Comparison of ENCODE assay signal across 10 mouse cellular contexts in the genomic region with DNA sequence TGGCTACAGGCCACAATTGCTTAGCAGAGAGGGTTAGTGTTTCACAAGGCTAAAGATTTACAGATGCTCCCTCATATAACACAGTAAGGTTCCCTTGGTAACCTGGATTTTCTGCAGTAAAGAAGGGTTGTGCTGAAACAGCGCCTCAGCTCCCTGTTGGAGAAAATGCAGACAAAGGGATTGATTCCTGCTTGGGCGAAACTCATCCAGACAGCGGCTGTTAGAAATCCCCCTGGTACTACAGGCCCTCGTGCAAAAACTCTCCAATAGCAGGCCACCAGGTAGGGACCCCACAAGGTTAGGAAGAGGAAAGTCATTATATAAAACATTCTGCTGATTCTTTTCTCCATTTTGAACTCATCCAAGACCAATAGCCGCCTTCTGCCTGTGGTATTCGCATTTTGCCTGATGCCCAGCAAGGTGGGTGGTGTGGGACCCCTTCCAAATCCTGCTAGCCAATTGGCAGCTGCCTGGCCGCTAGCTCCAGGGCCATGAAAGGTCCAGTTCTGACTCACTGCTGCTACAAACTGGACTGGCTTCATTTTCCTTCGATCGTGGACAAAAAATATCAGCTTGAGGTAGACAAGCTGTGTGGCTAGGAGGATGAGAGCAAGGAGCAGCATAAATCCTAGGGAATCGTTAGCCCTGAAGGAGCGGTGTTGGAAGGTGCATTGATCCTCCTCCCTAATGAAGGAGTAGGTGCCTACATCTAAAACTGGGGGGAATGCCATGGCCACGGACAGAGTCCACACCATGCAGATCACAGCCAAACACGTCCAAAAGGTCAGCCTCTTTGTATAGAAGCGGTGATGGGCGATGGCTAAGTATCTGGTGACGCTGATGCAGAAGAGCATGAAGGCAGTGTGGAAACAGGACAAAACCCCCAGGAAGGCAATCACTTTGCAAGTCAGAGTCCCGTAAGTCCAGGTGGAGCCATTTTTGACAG. TPM values are rescaled to one million over a fixed set of nuclear protein-coding genes. Genes with fewer than 3 reads are reported as not detected.
DNase-seq lines count a peak whose midpoint lies in the region; ATAC-seq lines count a peak whose summit lies in the region.
"Had no signal": no experiment of that assay in that cellular context is flagged by ENCODE, and none has a peak within 500 bp of the region (broad histone marks: within the 10 kb centered on the region; RNA-seq: fewer than 3 reads in every experiment).

No protein-coding gene starts in this region.

- peak; percentile 53; the same call in 1 of the 2 replicates for ATAC-seq in limb, embryonic 12.5 days (ENCODE audit: insufficient number of reproducible peaks, insufficient read depth, low FRiP score, low TSS enrichment, low read depth)

- peaks cover 7% of the 10 kb centered on the region; the same call in 1 of the 2 replicates for H3K27me3 ChIP-seq in limb, embryonic 12.5 days
- peaks cover 21% of the 10 kb centered on the region for H3K27me3 ChIP-seq in limb, embryonic 10.5 days (ENCODE audit: low read depth, poor library complexity, severe bottlenecking)
- H3K27me3 ChIP-seq: stomach, embryonic 15.5 days had no signal

- intact Hi-C loops in left cerebral cortex, postnatal 14 days (cut with DNase I): loop anchor here (5.0 to 10.0 kb wide), 2 partner anchors 159 to 541 kb away; partner anchors contain the start of gene Bmt2

- 67% methylated on average over 17 of the region's 17 CpGs for WGBS in limb, embryonic 12.5 days
- WGBS in limb, embryonic 10.5 days: 71% methylated on average over 17 of the region's 17 CpGs

- H3K36me3 ChIP-seq in limb, embryonic 12.5 days: no peaks in the 10 kb centered on the region
- no peaks in the 10 kb centered on the region for H3K36me3 ChIP-seq in limb, embryonic 10.5 days
- H3K36me3 ChIP-seq: liver, embryonic 15.5 days; stomach, embryonic 15.5 days had no signal

- no peak for DNase-seq in limb, embryonic 10.5 days (ENCODE audit: low spot score)
- peak; percentile 21 to 65 for DNase-seq in frontal cortex, adult 2 months (ENCODE audit: extremely low spot score in 1 of 2, low spot score in 1 of 2)
- peak; percentile 52 to 79 for DNase-seq in left cerebral cortex, postnatal 14 days (ENCODE audit: low spot score in 2 of 2)
- peak; percentile 54 for DNase-seq in right cerebral cortex, postnatal 25 days
- DNase-seq in urinary bladder, postnatal 14 days (ENCODE audit: low spot score): no peak
- DNase-seq in T-cell, adult 2 months (ENCODE audit: low spot score): no peak
- no peak for DNase-seq in adrenal gland, postnatal 10 days

- H3K27ac ChIP-seq in limb, embryonic 12.5 days: peak overlapping the region; percentile 50; the same call in 1 of the 2 replicates
- H3K27ac ChIP-seq in limb, embryonic 10.5 days: no peak overlapping the region
- H3K27ac ChIP-seq: liver, embryonic 15.5 days; stomach, embryonic 15.5 days had no signal

- H3K4me1 ChIP-seq in limb, embryonic 12.5 days (replicated peaks): peaks cover 3% of the 10 kb centered on the region; the same call in 1 of the 2 replicates
- H3K4me1 ChIP-seq in limb, embryonic 10.5 days: 0 out of 2 replicates have a peak, but pooled peaks cover 3% of the 10 kb centered on the region
- H3K4me1 ChIP-seq: liver, embryonic 15.5 days; stomach, embryonic 15.5 days had no signal

- H3K9me3 ChIP-seq in limb, embryonic 12.5 days: no peaks in the 10 kb centered on the region
- H3K9me3 ChIP-seq in limb, embryonic 10.5 days (replicated peaks): no peaks in the 10 kb centered on the region
- H3K9me3 ChIP-seq: liver, embryonic 15.5 days; stomach, embryonic 15.5 days had no signal

- no peak overlapping the region for H3K9ac ChIP-seq in limb, embryonic 12.5 days (replicated peaks)
- H3K9ac ChIP-seq: liver, embryonic 15.5 days; stomach, embryonic 15.5 days had no signal

- H3K4me2 ChIP-seq in limb, embryonic 12.5 days: peak overlapping the region; percentile 2; the same call in 1 of the 2 replicates
- H3K4me2 ChIP-seq: liver, embryonic 15.5 days; stomach, embryonic 15.5 days had no signal

- H3K4me3 ChIP-seq in limb, embryonic 12.5 days (replicated peaks): no peak overlapping the region
- no peak overlapping the region for H3K4me3 ChIP-seq in limb, embryonic 10.5 days
- H3K4me3 ChIP-seq: liver, embryonic 15.5 days; stomach, embryonic 15.5 days had no signal

RNA-seq across cellular contexts. Expression of gene Gpr85, which starts 3.7 kb away (rescaled TPM):
- 5.1 and 5.8 TPM in 2 replicates for polyA plus RNA-seq in limb, embryonic 12.5 days (2016; fragmentation: Nextera tagmentation; extraction: Ambion mirVana)
- 1.6 and 2.4 TPM in 2 replicates for polyA plus RNA-seq in limb, embryonic 10.5 days (2016; fragmentation: Nextera tagmentation; extraction: Ambion mirVana)
- polyA plus RNA-seq in frontal cortex, adult 2 months (2012; rRNA removed): 29.7 and 31.4 TPM in 2 replicates
- 10 to 100 TPM; 51.5 to 55.8 TPM for total RNA-seq in left cerebral cortex, postnatal 14 days (2021)
- 1 to 10 TPM; 1.2 to 2.2 TPM for total RNA-seq in adrenal gland, postnatal 10 days (2021)

RNA-seq across cellular contexts. Expression of gene 2610001J05Rik, which starts 35.3 kb away (rescaled TPM):
- 99.3 and 100.0 TPM in 2 replicates for polyA plus RNA-seq in limb, embryonic 12.5 days (2016; fragmentation: Nextera tagmentation; extraction: Ambion mirVana)
- polyA plus RNA-seq in limb, embryonic 10.5 days (2016; fragmentation: Nextera tagmentation; extraction: Ambion mirVana): 79.6 and 87.5 TPM in 2 replicates
- 75.3 and 85.0 TPM in 2 replicates for polyA plus RNA-seq in frontal cortex, adult 2 months (2012; rRNA removed)
- total RNA-seq in left cerebral cortex, postnatal 14 days (2021): 10 to 100 TPM; 40.5 to 40.6 TPM
- total RNA-seq in adrenal gland, postnatal 10 days (2021): 10 to 100 TPM; 38.2 to 45.3 TPM

Comparison
In these comparisons a context has a peak if more than half of its experiments do, and no peak if none do; other contexts are left out.
1. DNase-seq: peak in frontal cortex, adult 2 months (2 of 2), left cerebral cortex, postnatal 14 days (2 of 2) and right cerebral cortex, postnatal 25 days (single experiment); none in limb, embryonic 10.5 days (single experiment), urinary bladder, postnatal 14 days (single experiment), T-cell, adult 2 months (single experiment) and adrenal gland, postnatal 10 days (single experiment).